Mouse (Mus musculus) c-Kit-positive CD71-positive TER-119-negative erythroid progenitor cells, embryonic 14.5 days (primary cell): Measurements from ENCODE around the gene Eif3g.

Source experiments
- DNase-seq: peaks from one replicate; pipeline ENCODE4 v3.0.0-alpha.2; 2013; ENCODE audit warnings: low read depth

Gene Eif3g

DNA sequence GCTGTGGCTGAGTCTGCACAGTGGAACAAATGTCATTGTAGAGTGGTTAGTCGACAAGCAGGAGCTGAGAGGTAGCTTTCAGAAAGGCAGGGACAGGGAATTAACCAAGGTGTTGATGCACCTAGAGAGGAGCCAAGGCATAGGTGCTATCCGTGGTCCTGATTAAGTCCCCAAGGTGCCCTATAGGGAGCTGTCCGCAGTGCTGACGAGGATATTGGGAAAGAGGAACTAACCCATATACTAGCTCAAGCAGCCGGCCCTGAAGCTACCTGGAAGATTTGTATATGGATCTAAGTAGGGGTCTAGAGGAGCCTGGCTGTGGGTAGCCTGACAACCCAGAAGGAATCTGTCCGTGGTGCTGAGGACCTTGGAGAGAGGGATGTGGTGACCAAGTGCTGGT, 41.3 kb downstream of the Eif3g start:
- DNase-seq = peak; percentile 76

- no peak for DNase-seq
Measured at GRCm38 (mm10) chr9:20850179-20850578, 48.2 kb downstream of the Eif3g start.
